Mouse (Mus musculus): ENCODE measurements at regions not wholly inside any gene's neighbourhood (a gene's known extent, or its start where the extent isn't known, plus 50 kb on each side); places are given as distances from the start of the nearest gene placed in this dataset.

- no peak for TF ChIP-seq POLR2A (IDR thresholded peaks at IDR 0.05; ENCODE audit: borderline replicate concordance, low read depth, low read length)
- TF ChIP-seq CTCF (IDR thresholded peaks at IDR 0.05; ENCODE audit: low read depth, low read length) = no peak
These were observed 120.2 kb downstream of the Tm4sf1 start for GRCm38 (mm10) chr3:57181587-57181986.
